Comparison of ENCODE assay signal across 15 mouse cellular contexts in genomic region chr2:128368534-128369273, GRCm38 (mm10).
DNase-seq lines count a peak whose midpoint lies in the region; ATAC-seq and TF ChIP-seq lines count a peak whose summit lies in the region.
"Had no signal": no experiment of that assay in that cellular context is flagged by ENCODE, and none has a peak within 500 bp of the region (broad histone marks: within the 10 kb centered on the region; RNA-seq: fewer than 3 reads in every experiment).

No protein-coding gene starts in this region.

- no peak for TF ChIP-seq EP300 in liver, postnatal 0 days (IDR thresholded peaks at IDR 0.05; ENCODE audit: low read depth)

- H3K4me1 ChIP-seq in cerebellum, adult 2 months (ENCODE audit: control insufficient read depth, insufficient read depth, low read length) = peaks cover 26% of the 10 kb centered on the region
- peaks cover 19% of the 10 kb centered on the region for H3K4me1 ChIP-seq in liver, postnatal 0 days (ENCODE audit: insufficient read depth)
- peaks cover 8% of the 10 kb centered on the region for H3K4me1 ChIP-seq in liver, embryonic 11.5 days (replicated peaks; ENCODE audit: control insufficient read depth, insufficient read depth, low read length)

- 77% methylated on average over 7 of the region's 7 CpGs for WGBS in cerebellum, adult 2 months
- WGBS in liver, postnatal 0 days (ENCODE audit: insufficient replicate concordance) = 70% methylated on average over 7 of the region's 7 CpGs
- WGBS in liver, embryonic 11.5 days = 70% methylated on average over 7 of the region's 7 CpGs

- no peak for TF ChIP-seq POLR2A in cerebellum, adult 2 months (IDR thresholded peaks at IDR 0.05; ENCODE audit: borderline replicate concordance, insufficient read depth, low read length)

- intact Hi-C loops in gastrocnemius, postnatal 36 days (cut with DNase I) = no loop called here

- no peak overlapping the region for H3K27ac ChIP-seq in cerebellum, adult 2 months (ENCODE audit: insufficient read depth, low read length)
- no peak overlapping the region for H3K27ac ChIP-seq in liver, postnatal 0 days (ENCODE audit: low read depth)
- no peak overlapping the region for H3K27ac ChIP-seq in liver, embryonic 11.5 days (ENCODE audit: low read depth, low read length)
- H3K27ac ChIP-seq: hindbrain, embryonic 15.5 days; liver, embryonic 15.5 days had no signal

- no peak for DNase-seq in cerebellum, adult 2 months
- no peak for DNase-seq in cerebellum, adult 18-20 months
- no peak for DNase-seq in liver, postnatal 0 days
- no peak for DNase-seq in liver, embryonic 11.5 days (ENCODE audit: low spot score)
- peak; percentile 74 for DNase-seq in induced T-regulatory cell, adult 2 months (ENCODE audit: low read depth)
- no peak for DNase-seq in gastrocnemius, postnatal 36 days
- no peak for DNase-seq in layer of hippocampus, postnatal 10 days (ENCODE audit: low spot score in 2 of 2)
- DNase-seq: cerebellum, adult 9-10 months; heart, postnatal 10 days; right cerebral cortex, adult 18-20 months; thymus, postnatal 14 days had no signal

- no peak for ATAC-seq in liver, postnatal 0 days
- no peak for ATAC-seq in liver, embryonic 11.5 days (replicated peaks; ENCODE audit: low FRiP score)
- ATAC-seq in CD4-positive, CD25-positive, alpha-beta regulatory T cell, adult 4 months = peak; percentile 30

- TF ChIP-seq CTCF in cerebellum, adult 2 months (IDR thresholded peaks at IDR 0.05; ENCODE audit: borderline replicate concordance, insufficient read depth, low read depth, low read length) = peak; percentile 15; the same call in 1 of the 2 replicates
- TF ChIP-seq CTCF in liver, postnatal 0 days (IDR thresholded peaks at IDR 0.05; ENCODE audit: low read depth) = peak; percentile 52

- no peaks in the 10 kb centered on the region for H3K36me3 ChIP-seq in liver, postnatal 0 days (replicated peaks; ENCODE audit: insufficient read depth, low read length)
- H3K36me3 ChIP-seq in liver, embryonic 11.5 days (ENCODE audit: control insufficient read depth, insufficient read depth, low read length) = no peaks in the 10 kb centered on the region
- H3K36me3 ChIP-seq: hindbrain, embryonic 15.5 days; liver, embryonic 15.5 days had no signal

- H3K9me3 ChIP-seq in liver, postnatal 0 days (ENCODE audit: low read length) = no peaks in the 10 kb centered on the region; the same call in 1 of the 2 replicates
- no peaks in the 10 kb centered on the region for H3K9me3 ChIP-seq in liver, embryonic 11.5 days (ENCODE audit: control insufficient read depth, low read length)
- H3K9me3 ChIP-seq: hindbrain, embryonic 15.5 days; liver, embryonic 15.5 days had no signal

- no peak overlapping the region for H3K4me3 ChIP-seq in cerebellum, adult 2 months (replicated peaks; ENCODE audit: insufficient read depth, low read depth, low read length)
- no peak overlapping the region for H3K4me3 ChIP-seq in liver, postnatal 0 days (ENCODE audit: low read depth, low read length)
- no peak overlapping the region for H3K4me3 ChIP-seq in liver, embryonic 11.5 days (ENCODE audit: low read depth, low read length)
- H3K4me3 ChIP-seq: erythroblast, embryonic 14.5 days; hindbrain, embryonic 15.5 days; liver, embryonic 15.5 days had no signal

- H3K27me3 ChIP-seq in cerebellum, adult 2 months (ENCODE audit: control insufficient read depth, insufficient read depth, low read length) = no peaks in the 10 kb centered on the region
- no peaks in the 10 kb centered on the region for H3K27me3 ChIP-seq in liver, postnatal 0 days (ENCODE audit: insufficient read depth, low read length)
- H3K27me3 ChIP-seq in liver, embryonic 11.5 days (replicated peaks; ENCODE audit: control insufficient read depth, insufficient read depth, low read length) = no peaks in the 10 kb centered on the region
- H3K27me3 ChIP-seq: hindbrain, embryonic 15.5 days; liver, embryonic 15.5 days had no signal

- H3K9ac ChIP-seq in liver, postnatal 0 days (replicated peaks) = no peak overlapping the region
- H3K9ac ChIP-seq in liver, embryonic 11.5 days (ENCODE audit: low read depth, low read length) = no peak overlapping the region
- H3K9ac ChIP-seq: hindbrain, embryonic 15.5 days; liver, embryonic 15.5 days had no signal

- H3K4me2 ChIP-seq in liver, postnatal 0 days (ENCODE audit: low read depth, low read length) = no peak overlapping the region
- no peak overlapping the region for H3K4me2 ChIP-seq in liver, embryonic 11.5 days
- H3K4me2 ChIP-seq: hindbrain, embryonic 15.5 days; liver, embryonic 15.5 days had no signal
